Mouse (Mus musculus): ENCODE measurements around the gene 9930104L06Rik. TPM values are rescaled to one million over a fixed set of nuclear protein-coding genes. Genes with fewer than 3 reads are reported as not detected.

Gene 9930104L06Rik
- polyA plus RNA-seq, 1 experiment, result 6.5 TPM

GRCm38 (mm10) chr4:124950181-124951035 lies 13.6 kb downstream of the 9930104L06Rik start:
- no peak for TF ChIP-seq MYOG (IDR thresholded peaks at IDR 0.05; ENCODE audit: control insufficient read depth, extremely low read depth, insufficient read length)
- TF ChIP-seq USF1 (IDR thresholded peaks at IDR 0.05; ENCODE audit: low read depth), result no peak
- TF ChIP-seq FOSL1 (IDR thresholded peaks at IDR 0.05; ENCODE audit: insufficient read depth, low read length, poor library complexity, severe bottlenecking), result no peak
- no peak for TF ChIP-seq CEBPB (IDR thresholded peaks at IDR 0.05; ENCODE audit: low read depth)
- TF ChIP-seq MYOD1 (IDR thresholded peaks at IDR 0.05; ENCODE audit: control insufficient read depth, insufficient read length, low read depth), result no peak
- no peak for TF ChIP-seq CTCF (IDR thresholded peaks at IDR 0.05; ENCODE audit: control insufficient read depth, insufficient read depth, insufficient read length)
- no peak for TF ChIP-seq MAX (IDR thresholded peaks at IDR 0.05)
- Histone ChIP-seq H3ac (ENCODE audit: control insufficient read depth, insufficient read length, low read depth) (no peak overlapping the region), H3K79me2 (ENCODE audit: control insufficient read depth, insufficient read depth) (no peaks in the 10 kb centered on the region), H3K27me3 (ENCODE audit: control insufficient read depth, insufficient read depth, insufficient read length) (peaks cover 60% of the 10 kb centered on the region), H3K36me3 (ENCODE audit: control insufficient read depth, insufficient read depth) (no peaks in the 10 kb centered on the region), H3K79me3 (ENCODE audit: low read depth) (no peaks in the 10 kb centered on the region), H3K4me3 (ENCODE audit: insufficient read depth, poor library complexity, severe bottlenecking) (no peak overlapping the region)

DNA sequence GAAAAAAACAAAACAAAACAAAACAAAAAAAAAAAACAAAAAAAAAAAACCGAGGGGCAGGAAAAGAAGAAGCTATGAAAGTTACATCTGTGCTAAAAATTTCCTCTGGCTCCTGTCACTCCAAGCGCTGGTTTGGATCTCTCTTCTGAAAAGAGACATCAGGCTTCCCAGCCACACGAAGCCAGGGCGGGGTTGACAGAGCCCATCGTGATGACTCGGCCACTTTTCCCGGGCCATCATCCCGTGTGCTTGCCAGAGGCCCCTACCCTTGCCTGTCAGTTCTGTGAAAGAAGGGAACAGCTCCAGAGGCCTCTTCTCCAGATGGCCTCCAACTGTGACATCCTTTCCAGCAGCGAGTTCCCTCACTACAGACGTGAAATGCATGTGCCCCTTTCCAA lies 14.2 kb downstream of the 9930104L06Rik start:
- TF ChIP-seq MYOG (IDR thresholded peaks at IDR 0.05; ENCODE audit: control insufficient read depth, extremely low read depth, insufficient read length) (no peak), FOSL1 (IDR thresholded peaks at IDR 0.05; ENCODE audit: insufficient read depth, low read length, poor library complexity, severe bottlenecking) (no peak), CTCF (IDR thresholded peaks at IDR 0.05; ENCODE audit: control insufficient read depth, insufficient read depth, insufficient read length) (no peak)
- H3K27me3 ChIP-seq (ENCODE audit: control insufficient read depth, insufficient read depth, insufficient read length), result peaks cover 62% of the 10 kb centered on the region

DNA sequence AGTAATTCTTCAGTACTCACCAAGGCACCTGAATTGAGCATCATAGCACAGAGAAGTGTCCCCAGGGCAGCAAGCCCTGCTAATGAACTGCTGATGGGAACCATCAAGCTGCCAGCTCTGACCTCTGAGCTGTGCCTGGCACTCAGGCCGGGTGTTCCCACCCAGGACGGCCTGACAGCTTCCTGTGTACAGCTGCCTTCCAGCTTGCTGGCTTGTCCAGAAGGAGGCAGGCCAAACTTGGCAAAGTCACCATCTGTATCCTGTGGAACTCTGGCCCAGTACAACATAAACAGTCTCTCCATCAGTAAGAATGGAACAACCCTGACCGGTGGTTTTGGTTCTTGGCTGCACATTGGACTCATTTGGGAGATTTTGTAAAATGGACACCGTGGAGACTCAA lies 16.7 kb downstream of the 9930104L06Rik start:
- Histone ChIP-seq H3K79me2 (ENCODE audit: control insufficient read depth, insufficient read depth) (no peaks in the 10 kb centered on the region), H3K79me3 (ENCODE audit: low read depth) (no peaks in the 10 kb centered on the region), H3K27me3 (ENCODE audit: control insufficient read depth, insufficient read depth, insufficient read length) (peaks cover 78% of the 10 kb centered on the region), H3ac (ENCODE audit: control insufficient read depth, insufficient read length, low read depth) (no peak overlapping the region), H3K36me3 (ENCODE audit: control insufficient read depth, insufficient read depth) (no peaks in the 10 kb centered on the region), H3K4me3 (ENCODE audit: insufficient read depth, poor library complexity, severe bottlenecking) (no peak overlapping the region)
- TF ChIP-seq MYOD1 (IDR thresholded peaks at IDR 0.05; ENCODE audit: control insufficient read depth, insufficient read length, low read depth), result no peak
- no peak for TF ChIP-seq MYOG (IDR thresholded peaks at IDR 0.05; ENCODE audit: control insufficient read depth, extremely low read depth, insufficient read length)
- TF ChIP-seq CTCF (IDR thresholded peaks at IDR 0.05; ENCODE audit: control insufficient read depth, insufficient read depth, insufficient read length), result no peak
- no peak for TF ChIP-seq FOSL1 (IDR thresholded peaks at IDR 0.05; ENCODE audit: insufficient read depth, low read length, poor library complexity, severe bottlenecking)
- no peak for TF ChIP-seq MAX (IDR thresholded peaks at IDR 0.05)
- no peak for TF ChIP-seq USF1 (IDR thresholded peaks at IDR 0.05; ENCODE audit: low read depth)
- no peak for TF ChIP-seq CEBPB (IDR thresholded peaks at IDR 0.05; ENCODE audit: low read depth)

More for the DNA sequence above, 14.2 kb downstream of the 9930104L06Rik start:
- no peak overlapping the region for H3ac ChIP-seq (ENCODE audit: control insufficient read depth, insufficient read length, low read depth)
- no peak overlapping the region for H3K4me3 ChIP-seq (ENCODE audit: insufficient read depth, poor library complexity, severe bottlenecking)
- no peaks in the 10 kb centered on the region for H3K36me3 ChIP-seq (ENCODE audit: control insufficient read depth, insufficient read depth)
- no peaks in the 10 kb centered on the region for H3K79me3 ChIP-seq (ENCODE audit: low read depth)
- no peaks in the 10 kb centered on the region for H3K79me2 ChIP-seq (ENCODE audit: control insufficient read depth, insufficient read depth)

GRCm38 (mm10) chr4:124957284-124957683 lies 20.4 kb downstream of the 9930104L06Rik start:
- Histone ChIP-seq H3K36me3 (ENCODE audit: control insufficient read depth, insufficient read depth) (no peaks in the 10 kb centered on the region), H3K4me3 (ENCODE audit: insufficient read depth, poor library complexity, severe bottlenecking) (no peak overlapping the region), H3K27me3 (ENCODE audit: control insufficient read depth, insufficient read depth, insufficient read length) (peaks cover 82% of the 10 kb centered on the region), H3ac (ENCODE audit: control insufficient read depth, insufficient read length, low read depth) (no peak overlapping the region), H3K79me2 (ENCODE audit: control insufficient read depth, insufficient read depth) (no peaks in the 10 kb centered on the region), H3K79me3 (ENCODE audit: low read depth) (no peaks in the 10 kb centered on the region)
- no peak for TF ChIP-seq MAX (IDR thresholded peaks at IDR 0.05)
- TF ChIP-seq MYOD1 (IDR thresholded peaks at IDR 0.05; ENCODE audit: control insufficient read depth, insufficient read length, low read depth), result no peak
- TF ChIP-seq CEBPB (IDR thresholded peaks at IDR 0.05; ENCODE audit: low read depth), result no peak
- no peak for TF ChIP-seq USF1 (IDR thresholded peaks at IDR 0.05; ENCODE audit: low read depth)
- TF ChIP-seq FOSL1 (IDR thresholded peaks at IDR 0.05; ENCODE audit: insufficient read depth, low read length, poor library complexity, severe bottlenecking), result no peak
- no peak for TF ChIP-seq CTCF (IDR thresholded peaks at IDR 0.05; ENCODE audit: control insufficient read depth, insufficient read depth, insufficient read length)
- no peak for TF ChIP-seq MYOG (IDR thresholded peaks at IDR 0.05; ENCODE audit: control insufficient read depth, extremely low read depth, insufficient read length)

GRCm38 (mm10) chr4:124959062-124959461 lies 22.2 kb downstream of the 9930104L06Rik start:
- Histone ChIP-seq H3K79me2 (ENCODE audit: control insufficient read depth, insufficient read depth) (no peaks in the 10 kb centered on the region), H3ac (ENCODE audit: control insufficient read depth, insufficient read length, low read depth) (no peak overlapping the region), H3K79me3 (ENCODE audit: low read depth) (no peaks in the 10 kb centered on the region), H3K27me3 (ENCODE audit: control insufficient read depth, insufficient read depth, insufficient read length) (peaks cover 76% of the 10 kb centered on the region), H3K36me3 (ENCODE audit: control insufficient read depth, insufficient read depth) (no peaks in the 10 kb centered on the region), H3K4me3 (ENCODE audit: insufficient read depth, poor library complexity, severe bottlenecking) (no peak overlapping the region)
- TF ChIP-seq MAX (IDR thresholded peaks at IDR 0.05) (no peak), MYOD1 (IDR thresholded peaks at IDR 0.05; ENCODE audit: control insufficient read depth, insufficient read length, low read depth) (no peak), USF1 (IDR thresholded peaks at IDR 0.05; ENCODE audit: low read depth) (no peak), CEBPB (IDR thresholded peaks at IDR 0.05; ENCODE audit: low read depth) (no peak), FOSL1 (IDR thresholded peaks at IDR 0.05; ENCODE audit: insufficient read depth, low read length, poor library complexity, severe bottlenecking) (no peak), MYOG (IDR thresholded peaks at IDR 0.05; ENCODE audit: control insufficient read depth, extremely low read depth, insufficient read length) (no peak), CTCF (IDR thresholded peaks at IDR 0.05; ENCODE audit: control insufficient read depth, insufficient read depth, insufficient read length) (no peak)

Measured in C2C12 (cell line).